Mouse (Mus musculus) limb, embryonic 12.5 days (tissue): ENCODE measurements around the gene Cib1. TPM values are rescaled to one million over a fixed set of nuclear protein-coding genes. Genes with fewer than 3 reads are reported as not detected.

Experiments used
- ATAC-seq: fragments of 200-750 bp; cut with Nextera tagmentation; 2 replicates; pipeline ENCODE4 v1.8.0; 2017; ENCODE audit warnings: low read depth, moderate TSS enrichment; ENCODE audit not compliant: insufficient number of reproducible peaks, insufficient read depth, low FRiP score, low TSS enrichment
- H3K27ac ChIP-seq: fragments of 300-500 bp; sonication (generic); 2 replicates; pipeline ENCODE4 v1.5.1; 2016; ENCODE audit warnings: mild to moderate bottlenecking, moderate library complexity
- H3K27me3 ChIP-seq: fragments of 300-500 bp; sonication (generic); 2 replicates; pipeline ENCODE4 v1.6.1; 2016; ENCODE audit warnings: mild to moderate bottlenecking, moderate library complexity
- H3K36me3 ChIP-seq: fragments of 300-500 bp; sonication (generic); 2 replicates; pipeline ENCODE4 v1.6.1; 2016; ENCODE audit warnings: mild to moderate bottlenecking, moderate library complexity
- H3K4me1 ChIP-seq: fragments of 300-500 bp; sonication (generic); replicated peaks from 2 replicates; pipeline ENCODE4 v1.6.1; 2016
- H3K4me2 ChIP-seq: fragments of 300-500 bp; sonication (generic); 2 replicates; pipeline ENCODE4 v1.6.1; 2016; ENCODE audit warnings: mild to moderate bottlenecking, moderate library complexity
- H3K4me3 ChIP-seq: fragments of 300-500 bp; sonication (generic); replicated peaks from 2 replicates; pipeline ENCODE4 v1.5.1; 2016; ENCODE audit warnings: mild to moderate bottlenecking
- H3K9ac ChIP-seq: fragments of 300-500 bp; sonication (generic); replicated peaks from 2 replicates; pipeline ENCODE4 v1.6.1; 2016; ENCODE audit warnings: mild to moderate bottlenecking, moderate library complexity
- H3K9me3 ChIP-seq: fragments of 300-500 bp; sonication (generic); 2 replicates; pipeline ENCODE4 v1.6.1; 2016; ENCODE audit warnings: mild to moderate bottlenecking, moderate library complexity
- WGBS: fragments of 180-500 bp; shearing (Covaris S2); methylation state at CpG from one replicate; pipeline ENCODE4 v1.1.7; 2016; 5-methylcytosine and 5-hydroxymethylcytosine counted together
- polyA plus RNA-seq: library from polyadenylated mRNA; unstranded; fragments of >200 nt; fragmentation: Nextera tagmentation; extraction: Ambion mirVana; gene quantifications from 2 replicates; pipeline ENCODE4 v1.2.1, GENCODE M21; 2016

The Cib1 gene
- polyA plus RNA-seq, 1 experiment from 2014 or later, result 47.5 TPM

- H3K4me3 ChIP-seq, result no peak overlapping the region
- H3K9me3 ChIP-seq, result no peaks in the 10 kb centered on the region
- WGBS, result 75% methylated on average over 6 of the region's 6 CpGs
- H3K4me1 ChIP-seq, result peaks cover 32% of the 10 kb centered on the region
- H3K27me3 ChIP-seq, result no peaks in the 10 kb centered on the region
- H3K4me2 ChIP-seq, result no peak overlapping the region
- no peak overlapping the region for H3K27ac ChIP-seq
- no peak overlapping the region; the same call in 1 of the 2 replicates for H3K9ac ChIP-seq
- ATAC-seq, result no peak
- H3K36me3 ChIP-seq, result peaks cover 19% of the 10 kb centered on the region
These were observed 22.9 kb downstream of the Cib1 start for GRCm38 (mm10) chr7:80209669-80210068.

- H3K9me3 ChIP-seq, result no peaks in the 10 kb centered on the region
- no peak overlapping the region; the same call in 1 of the 2 replicates for H3K27ac ChIP-seq
- peaks cover 19% of the 10 kb centered on the region for H3K36me3 ChIP-seq
- H3K27me3 ChIP-seq, result no peaks in the 10 kb centered on the region
- no peak overlapping the region for H3K4me2 ChIP-seq
- H3K9ac ChIP-seq, result no peak overlapping the region
- no peak overlapping the region for H3K4me3 ChIP-seq
- peaks cover 32% of the 10 kb centered on the region for H3K4me1 ChIP-seq
- 80% methylated on average over 10 of the region's 10 CpGs for WGBS
- no peak for ATAC-seq
These were observed 23.7 kb downstream of the Cib1 start for GRCm38 (mm10) chr7:80208738-80209430.

- no peak for ATAC-seq
- Histone ChIP-seq H3K36me3 (peaks cover 13% of the 10 kb centered on the region), H3K27me3 (no peaks in the 10 kb centered on the region), H3K9me3 (no peaks in the 10 kb centered on the region), H3K9ac (no peak overlapping the region), H3K4me2 (no peak overlapping the region), H3K4me1 (peaks cover 32% of the 10 kb centered on the region), H3K4me3 (no peak overlapping the region), H3K27ac (peak overlapping the region; percentile 50; the same call in 1 of the 2 replicates)
- WGBS, result 81% methylated on average over 18 of the region's 18 CpGs
These were observed 24.5 kb downstream of the Cib1 start for GRCm38 (mm10) chr7:80208026-80208642.

GRCm38 (mm10) chr7:80207314-80207731 lies 25.3 kb downstream of the Cib1 start:
- Histone ChIP-seq H3K27ac (peak overlapping the region; percentile 50; the same call in 1 of the 2 replicates), H3K4me1 (peaks cover 32% of the 10 kb centered on the region), H3K36me3 (peaks cover 7% of the 10 kb centered on the region), H3K4me2 (no peak overlapping the region), H3K9ac (no peak overlapping the region), H3K4me3 (no peak overlapping the region), H3K27me3 (no peaks in the 10 kb centered on the region), H3K9me3 (no peaks in the 10 kb centered on the region)
- WGBS, result 57% methylated on average over 3 of the region's 3 CpGs
- ATAC-seq, result no peak

DNA sequence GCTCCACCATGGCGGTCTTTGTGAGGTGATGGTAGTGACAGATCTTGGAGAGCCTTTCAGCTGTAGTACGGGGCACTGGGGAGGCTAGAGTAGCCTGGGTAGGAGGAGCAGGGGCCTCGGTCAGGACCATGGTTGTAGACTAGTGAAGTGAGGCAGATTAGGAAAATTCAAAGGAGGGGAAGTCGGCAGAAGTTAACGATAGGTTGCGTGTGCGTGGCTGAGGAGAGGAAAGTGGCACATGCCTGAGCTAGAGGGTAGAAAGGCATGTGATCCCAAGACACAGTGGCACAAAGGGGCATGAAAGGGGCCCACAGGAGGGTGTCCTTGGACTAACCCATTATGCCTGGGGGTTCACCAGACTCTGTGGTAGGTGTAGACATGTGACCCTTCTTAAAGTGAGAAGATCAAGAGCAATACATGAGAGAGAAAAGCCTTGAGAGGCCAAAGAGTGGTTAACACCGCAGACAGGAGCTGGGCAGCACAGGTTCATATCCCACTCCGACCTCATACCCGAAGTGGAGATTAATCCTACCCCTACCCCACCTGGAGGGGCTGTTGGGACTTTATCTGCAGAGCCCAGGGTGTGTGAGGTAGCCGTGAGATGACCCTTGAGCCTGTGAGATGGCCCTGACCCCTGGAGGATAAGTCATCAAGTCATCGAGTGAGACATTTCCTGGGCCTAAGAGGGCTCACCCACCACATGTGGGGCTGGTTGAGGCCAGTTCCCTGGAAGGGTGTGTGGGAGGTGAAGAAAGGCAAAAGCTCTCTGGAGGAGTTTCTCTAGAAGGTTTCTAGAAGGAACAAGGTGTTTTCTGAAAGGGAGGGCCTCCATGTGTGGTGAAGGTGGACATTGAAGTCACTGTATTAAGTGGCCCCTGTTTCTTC lies 26.7 kb downstream of the Cib1 start:
- H3K27ac ChIP-seq, result no peak overlapping the region
- H3K4me3 ChIP-seq, result no peak overlapping the region
- peaks cover 42% of the 10 kb centered on the region for H3K4me1 ChIP-seq
- 84% methylated on average over 12 of the region's 12 CpGs for WGBS
- no peaks in the 10 kb centered on the region for H3K27me3 ChIP-seq
- no peak overlapping the region for H3K9ac ChIP-seq
- no peaks in the 10 kb centered on the region for H3K9me3 ChIP-seq
- no peak overlapping the region for H3K4me2 ChIP-seq
- H3K36me3 ChIP-seq, result peaks cover 7% of the 10 kb centered on the region
- ATAC-seq, result no peak

- Histone ChIP-seq H3K9me3 (no peaks in the 10 kb centered on the region), H3K9ac (no peak overlapping the region), H3K27ac (no peak overlapping the region), H3K4me2 (no peak overlapping the region), H3K27me3 (no peaks in the 10 kb centered on the region), H3K4me3 (no peak overlapping the region), H3K36me3 (peaks cover 7% of the 10 kb centered on the region), H3K4me1 (peaks cover 52% of the 10 kb centered on the region)
- WGBS, result 80% methylated on average over 7 of the region's 7 CpGs
- no peak for ATAC-seq
These were observed 27.7 kb downstream of the Cib1 start for GRCm38 (mm10) chr7:80204961-80205360.

GRCm38 (mm10) chr7:80204362-80204761 lies 28.3 kb downstream of the Cib1 start:
- no peak for ATAC-seq
- no peak overlapping the region for H3K27ac ChIP-seq
- WGBS, result 80% methylated on average over 4 of the region's 4 CpGs
- H3K27me3 ChIP-seq, result no peaks in the 10 kb centered on the region
- H3K9ac ChIP-seq, result no peak overlapping the region
- peaks cover 52% of the 10 kb centered on the region for H3K4me1 ChIP-seq
- H3K36me3 ChIP-seq, result peaks cover 7% of the 10 kb centered on the region
- no peaks in the 10 kb centered on the region for H3K9me3 ChIP-seq
- no peak overlapping the region for H3K4me3 ChIP-seq
- H3K4me2 ChIP-seq, result no peak overlapping the region

- H3K4me3 ChIP-seq, result no peak overlapping the region
- H3K36me3 ChIP-seq, result peaks cover 7% of the 10 kb centered on the region
- 78% methylated on average over 12 of the region's 12 CpGs for WGBS
- peaks cover 53% of the 10 kb centered on the region for H3K4me1 ChIP-seq
- no peak overlapping the region for H3K9ac ChIP-seq
- H3K27ac ChIP-seq, result no peak overlapping the region
- H3K9me3 ChIP-seq, result no peaks in the 10 kb centered on the region
- H3K4me2 ChIP-seq, result no peak overlapping the region
- H3K27me3 ChIP-seq, result no peaks in the 10 kb centered on the region
- no peak for ATAC-seq
These were observed 28.9 kb downstream of the Cib1 start for GRCm38 (mm10) chr7:80203638-80204096.

DNA sequence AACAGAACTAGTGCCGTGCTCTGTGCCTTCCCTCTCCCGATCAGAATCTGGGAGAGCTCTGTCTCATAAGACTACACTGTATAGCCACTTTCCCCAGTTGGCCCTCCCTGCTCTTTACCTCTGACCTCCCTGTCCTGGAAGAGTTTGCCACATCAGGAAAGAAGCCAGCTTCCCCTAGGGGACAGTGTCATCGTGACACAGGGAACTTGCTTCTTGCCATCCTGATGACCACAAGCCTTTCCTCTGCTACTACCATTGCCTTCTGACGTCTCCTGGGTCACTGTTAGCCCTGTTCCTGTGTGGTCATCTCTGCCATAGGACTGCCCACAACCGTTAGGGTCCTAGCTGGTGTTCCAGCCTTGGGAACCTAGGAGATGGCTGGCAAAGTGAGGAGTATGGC lies 29.7 kb downstream of the Cib1 start:
- Histone ChIP-seq H3K27me3 (no peaks in the 10 kb centered on the region), H3K4me2 (no peak overlapping the region), H3K9me3 (no peaks in the 10 kb centered on the region), H3K9ac (no peak overlapping the region), H3K4me1 (peaks cover 49% of the 10 kb centered on the region), H3K27ac (no peak overlapping the region), H3K4me3 (no peak overlapping the region), H3K36me3 (peaks cover 7% of the 10 kb centered on the region)
- WGBS, result 90% methylated on average over 5 of the region's 5 CpGs
- ATAC-seq, result no peak

DNA sequence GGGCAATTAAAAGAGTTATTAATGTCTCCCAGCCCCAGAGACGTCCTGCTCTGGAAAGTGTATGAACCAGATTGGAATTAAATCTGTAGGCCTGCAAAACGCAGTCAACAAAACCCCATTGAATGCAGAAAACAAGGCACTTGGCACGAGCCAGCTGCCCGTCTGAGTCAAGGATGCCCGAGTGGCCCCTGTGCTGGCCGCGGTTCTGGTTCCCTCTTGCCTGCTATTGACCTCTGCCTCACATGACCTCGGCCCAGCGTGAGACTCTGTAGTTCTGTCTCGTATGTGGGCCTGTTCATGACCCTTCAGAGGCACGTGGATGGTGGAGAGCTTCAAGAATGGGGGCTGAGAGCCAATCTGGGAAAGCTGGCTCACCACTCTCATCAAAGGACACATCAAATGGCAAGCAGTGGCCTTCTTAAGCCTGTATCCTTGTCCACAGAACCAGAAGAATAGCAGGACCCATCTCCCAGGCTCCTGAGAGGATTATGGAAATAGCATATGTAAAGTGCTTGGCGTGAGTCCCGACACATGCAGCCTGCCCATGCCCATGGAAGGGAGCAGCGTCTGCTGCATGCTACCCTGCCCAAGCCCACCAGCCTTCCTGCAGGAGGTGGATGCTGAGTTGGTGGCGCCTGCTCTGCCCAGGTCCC lies 30.6 kb downstream of the Cib1 start:
- Histone ChIP-seq H3K4me3 (no peak overlapping the region), H3K4me1 (peaks cover 49% of the 10 kb centered on the region), H3K4me2 (no peak overlapping the region), H3K36me3 (peaks cover 7% of the 10 kb centered on the region), H3K9me3 (no peaks in the 10 kb centered on the region), H3K27ac (no peak overlapping the region), H3K9ac (no peak overlapping the region), H3K27me3 (no peaks in the 10 kb centered on the region)
- no peak for ATAC-seq
- WGBS, result 86% methylated on average over 15 of the region's 15 CpGs
